12 mouse cellular contexts compared by ENCODE assay signal in the genomic region with DNA sequence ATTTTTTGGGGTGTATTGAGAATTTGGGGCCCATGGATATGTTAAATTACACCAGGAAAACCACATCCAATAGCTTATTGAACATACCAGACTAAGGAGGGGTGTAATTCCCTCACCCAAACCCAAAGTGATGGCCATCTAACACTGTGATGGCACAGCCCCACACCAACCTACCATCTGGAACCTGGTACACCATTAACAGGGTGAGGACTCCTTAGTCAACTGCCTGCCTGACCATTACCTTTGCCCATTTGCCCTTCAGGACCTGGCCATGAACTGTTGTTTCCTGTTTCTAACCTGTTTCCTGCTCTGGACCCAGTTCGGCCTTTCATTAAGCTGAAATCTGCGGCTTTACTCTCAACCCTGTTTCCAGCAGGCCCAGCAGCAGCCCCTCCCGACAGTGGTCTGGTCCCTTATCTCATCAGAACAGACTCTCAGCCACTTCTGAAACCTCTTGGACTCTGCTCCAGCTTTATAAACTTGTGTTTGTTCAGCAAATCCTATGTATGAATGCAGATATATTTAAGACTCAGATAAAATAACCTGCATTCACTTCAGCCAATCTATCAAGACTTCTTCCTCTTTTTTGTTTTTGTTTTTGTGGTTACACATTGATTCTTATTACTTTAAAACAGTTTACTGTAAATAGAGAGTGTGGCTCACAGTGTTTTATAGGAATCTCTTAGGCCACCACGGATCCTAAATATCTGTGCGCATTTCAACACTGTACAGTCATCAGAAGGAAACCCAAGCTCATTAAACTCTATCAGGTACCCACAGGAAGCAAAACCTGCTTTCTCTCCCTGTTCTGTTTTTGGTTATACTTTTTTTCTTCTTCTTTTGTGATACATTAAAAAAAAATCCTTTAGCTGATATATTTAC.
DNase-seq lines count a peak whose midpoint lies in the region; ATAC-seq and TF ChIP-seq lines count a peak whose summit lies in the region.
"Had no signal": no experiment of that assay in that cellular context is flagged by ENCODE, and none has a peak within 500 bp of the region (broad histone marks: within the 10 kb centered on the region; RNA-seq: fewer than 3 reads in every experiment).

No protein-coding gene starts in this region.

- H3K4me1 ChIP-seq in heart, embryonic 12.5 days (replicated peaks): peaks cover 10% of the 10 kb centered on the region; the same call in 1 of the 2 replicates
- no peaks in the 10 kb centered on the region; the same call in 1 of the 2 replicates for H3K4me1 ChIP-seq in heart, embryonic 11.5 days (ENCODE audit: control insufficient read depth, insufficient read depth, low read length)
- no peaks in the 10 kb centered on the region for H3K4me1 ChIP-seq in intestine, postnatal 0 days (replicated peaks; ENCODE audit: control insufficient read depth, insufficient read depth, low read length)
- H3K4me1 ChIP-seq: limb, embryonic 15.5 days had no signal

- H3K4me2 ChIP-seq in heart, embryonic 12.5 days: no peak overlapping the region
- no peak overlapping the region for H3K4me2 ChIP-seq in heart, embryonic 11.5 days
- H3K4me2 ChIP-seq in intestine, postnatal 0 days (replicated peaks; ENCODE audit: low read depth): no peak overlapping the region
- H3K4me2 ChIP-seq: limb, embryonic 15.5 days had no signal

- peak; percentile 25 for DNase-seq in MEL-GATA-1-ER (ENCODE audit: extremely low read depth, low read depth)
- no peak for DNase-seq in MN1 (ENCODE audit: low spot score)
- DNase-seq in adrenal gland, adult (ENCODE audit: inconsistent age in 2 of 2, low spot score in 1 of 2): no peak
- DNase-seq in adrenal gland, adult 2 months: no peak
- DNase-seq: B cell, adult 2 months; cerebellum, adult 8-10 months had no signal

- H3K9me3 ChIP-seq in heart, embryonic 12.5 days (replicated peaks): no peaks in the 10 kb centered on the region
- H3K9me3 ChIP-seq in heart, embryonic 11.5 days (replicated peaks; ENCODE audit: control insufficient read depth, low read length): no peaks in the 10 kb centered on the region
- no peaks in the 10 kb centered on the region for H3K9me3 ChIP-seq in intestine, postnatal 0 days (ENCODE audit: control insufficient read depth)
- H3K9me3 ChIP-seq: limb, embryonic 15.5 days had no signal

- no peak overlapping the region for H3K4me3 ChIP-seq in heart, embryonic 12.5 days
- no peak overlapping the region for H3K4me3 ChIP-seq in heart, embryonic 11.5 days (ENCODE audit: low read depth, low read length)
- no peak overlapping the region for H3K4me3 ChIP-seq in intestine, postnatal 0 days (ENCODE audit: low read depth, low read length)
- H3K4me3 ChIP-seq: left cerebral cortex, adult 2 months; limb, embryonic 15.5 days had no signal

- no peaks in the 10 kb centered on the region for H3K27me3 ChIP-seq in heart, embryonic 12.5 days (replicated peaks)
- no peaks in the 10 kb centered on the region for H3K27me3 ChIP-seq in heart, embryonic 11.5 days (ENCODE audit: control insufficient read depth, insufficient read depth, low read length)
- H3K27me3 ChIP-seq in intestine, postnatal 0 days (replicated peaks; ENCODE audit: control insufficient read depth, insufficient read depth, low read length): no peaks in the 10 kb centered on the region
- H3K27me3 ChIP-seq: limb, embryonic 15.5 days had no signal

- H3K27ac ChIP-seq in heart, embryonic 12.5 days (ENCODE audit: poor library complexity, severe bottlenecking): peak overlapping the region; percentile 33
- H3K27ac ChIP-seq in heart, embryonic 11.5 days (ENCODE audit: low read depth, low read length): no peak overlapping the region
- no peak overlapping the region for H3K27ac ChIP-seq in intestine, postnatal 0 days (ENCODE audit: low read depth, low read length)
- H3K27ac ChIP-seq: left cerebral cortex, adult 2 months; limb, embryonic 15.5 days had no signal

- no peaks in the 10 kb centered on the region for H3K36me3 ChIP-seq in heart, embryonic 12.5 days
- no peaks in the 10 kb centered on the region for H3K36me3 ChIP-seq in heart, embryonic 11.5 days (ENCODE audit: control insufficient read depth, insufficient read depth, low read length)
- no peaks in the 10 kb centered on the region for H3K36me3 ChIP-seq in intestine, postnatal 0 days (ENCODE audit: control insufficient read depth, insufficient read depth)
- H3K36me3 ChIP-seq: limb, embryonic 15.5 days had no signal

- H3K9ac ChIP-seq in heart, embryonic 12.5 days: no peak overlapping the region
- no peak overlapping the region for H3K9ac ChIP-seq in heart, embryonic 11.5 days (ENCODE audit: low read depth, low read length)
- H3K9ac ChIP-seq in intestine, postnatal 0 days (ENCODE audit: low read depth, low read length): no peak overlapping the region
- H3K9ac ChIP-seq: limb, embryonic 15.5 days had no signal

- TF ChIP-seq CTCF in intestine, postnatal 0 days (IDR thresholded peaks at IDR 0.05; ENCODE audit: low read depth): no peak

- 22% methylated on average over 5 of the region's 5 CpGs for WGBS in heart, embryonic 12.5 days
- 35% methylated on average over 5 of the region's 5 CpGs for WGBS in heart, embryonic 11.5 days (ENCODE audit: insufficient replicate concordance)
- WGBS in intestine, postnatal 0 days: 30% methylated on average over 5 of the region's 5 CpGs

- peak; percentile 64; the same call in 1 of the 2 replicates for ATAC-seq in heart, embryonic 12.5 days (ENCODE audit: insufficient number of reproducible peaks, low FRiP score)
- ATAC-seq in heart, embryonic 11.5 days (replicated peaks; ENCODE audit: insufficient number of reproducible peaks, low FRiP score, low TSS enrichment): no peak; the same call in 1 of the 2 replicates
- 0 out of 2 replicates have a peak, but pooled peaks have one; percentile 33 for ATAC-seq in intestine, postnatal 0 days
- peak; percentile 24; the same call in 1 of the 2 replicates for ATAC-seq in megakaryocyte, adult 5-6 weeks (ENCODE audit: poor library complexity, severe bottlenecking)
